Mouse (Mus musculus): ENCODE data around the gene Cd59b. TPM values are rescaled to one million over a fixed set of nuclear protein-coding genes. Genes with fewer than 3 reads are reported as not detected.

The Cd59b gene
- polyA plus RNA-seq, 1 experiment from 2014 or later = 3.0 TPM

- Histone ChIP-seq H3K4me3 (ENCODE audit: control insufficient read depth in 1 of 2, insufficient read depth in 1 of 2, low read depth in 1 of 2, low read length in 2 of 2) (no peak overlapping the region), H3K4me1 (ENCODE audit: control insufficient read depth in 2 of 2, insufficient read depth in 2 of 2, low read length in 2 of 2) (peaks cover 0 to 2% of the 10 kb centered on the region in 2 experiments; a peak in 2 of 4 replicates), H3K9me3 (ENCODE audit: control insufficient read depth, low read length) (no peaks in the 10 kb centered on the region), H3K27ac (replicated peaks in 1 of 2; ENCODE audit: control insufficient read depth in 1 of 2, insufficient read depth in 1 of 2, low read depth in 2 of 2, low read length in 2 of 2) (no peak overlapping the region), H3K27me3 (ENCODE audit: control insufficient read depth, insufficient read depth, low read length) (no peaks in the 10 kb centered on the region), H3K36me3 (ENCODE audit: control insufficient read depth, insufficient read depth, low read length) (peaks cover 73% of the 10 kb centered on the region), H3K9ac (ENCODE audit: low read length) (no peak overlapping the region), H3K4me2 (ENCODE audit: low read length) (no peak overlapping the region)
- 64% methylated on average over 5 of the region's 5 CpGs for WGBS
- ATAC-seq (ENCODE audit: insufficient number of reproducible peaks, insufficient read depth, low FRiP score, low read depth) = no peak
These were observed 25.8 kb upstream of the Cd59b start for GRCm38 (mm10) chr2:104043624-104044478.

GRCm38 (mm10) chr2:104044479-104045080 lies 25.1 kb upstream of the Cd59b start:
- Histone ChIP-seq H3K4me2 (ENCODE audit: low read length) (no peak overlapping the region), H3K9ac (ENCODE audit: low read length) (no peak overlapping the region), H3K36me3 (ENCODE audit: control insufficient read depth, insufficient read depth, low read length) (peaks cover 71% of the 10 kb centered on the region), H3K27ac (replicated peaks in 1 of 2; ENCODE audit: control insufficient read depth in 1 of 2, insufficient read depth in 1 of 2, low read depth in 2 of 2, low read length in 2 of 2) (no peak overlapping the region), H3K27me3 (ENCODE audit: control insufficient read depth, insufficient read depth, low read length) (no peaks in the 10 kb centered on the region), H3K4me1 (ENCODE audit: control insufficient read depth in 2 of 2, insufficient read depth in 2 of 2, low read length in 2 of 2) (peaks cover 0 to 2% of the 10 kb centered on the region in 2 experiments; a peak in 2 of 4 replicates), H3K4me3 (ENCODE audit: control insufficient read depth in 1 of 2, insufficient read depth in 1 of 2, low read depth in 1 of 2, low read length in 2 of 2) (no peak overlapping the region), H3K9me3 (ENCODE audit: control insufficient read depth, low read length) (no peaks in the 10 kb centered on the region)
- ATAC-seq (ENCODE audit: insufficient number of reproducible peaks, insufficient read depth, low FRiP score, low read depth) = no peak
- WGBS = 61% methylated on average over 1 of the region's 1 CpGs

- H3K9ac ChIP-seq (ENCODE audit: low read length) = no peak overlapping the region
- no peak for ATAC-seq (ENCODE audit: insufficient number of reproducible peaks, insufficient read depth, low FRiP score, low read depth)
- H3K4me2 ChIP-seq (ENCODE audit: low read length) = no peak overlapping the region
- peaks cover 58% of the 10 kb centered on the region for H3K36me3 ChIP-seq (ENCODE audit: control insufficient read depth, insufficient read depth, low read length)
- 75% methylated on average over 1 of the region's 1 CpGs for WGBS
- no peaks in the 10 kb centered on the region for H3K4me1 ChIP-seq (ENCODE audit: control insufficient read depth in 2 of 2, insufficient read depth in 2 of 2, low read length in 2 of 2)
- H3K27me3 ChIP-seq (ENCODE audit: control insufficient read depth, insufficient read depth, low read length) = no peaks in the 10 kb centered on the region
- no peak overlapping the region for H3K27ac ChIP-seq (replicated peaks in 1 of 2; ENCODE audit: control insufficient read depth in 1 of 2, insufficient read depth in 1 of 2, low read depth in 2 of 2, low read length in 2 of 2)
- H3K4me3 ChIP-seq (ENCODE audit: control insufficient read depth in 1 of 2, insufficient read depth in 1 of 2, low read depth in 1 of 2, low read length in 2 of 2) = no peak overlapping the region
- no peaks in the 10 kb centered on the region for H3K9me3 ChIP-seq (ENCODE audit: control insufficient read depth, low read length)
These were observed 11.3 kb upstream of the Cd59b start for GRCm38 (mm10) chr2:104058381-104058780.

GRCm38 (mm10) chr2:104058954-104059353 lies 10.7 kb upstream of the Cd59b start:
- no peaks in the 10 kb centered on the region for H3K27me3 ChIP-seq (ENCODE audit: control insufficient read depth, insufficient read depth, low read length)
- H3K9me3 ChIP-seq (ENCODE audit: control insufficient read depth, low read length) = no peaks in the 10 kb centered on the region
- H3K4me1 ChIP-seq (ENCODE audit: control insufficient read depth in 2 of 2, insufficient read depth in 2 of 2, low read length in 2 of 2) = no peaks in the 10 kb centered on the region
- 91% methylated on average over 4 of the region's 4 CpGs for WGBS
- H3K27ac ChIP-seq (replicated peaks in 1 of 2; ENCODE audit: control insufficient read depth in 1 of 2, insufficient read depth in 1 of 2, low read depth in 2 of 2, low read length in 2 of 2) = no peak overlapping the region
- no peak overlapping the region for H3K4me2 ChIP-seq (ENCODE audit: low read length)
- peaks cover 52% of the 10 kb centered on the region for H3K36me3 ChIP-seq (ENCODE audit: control insufficient read depth, insufficient read depth, low read length)
- H3K4me3 ChIP-seq (ENCODE audit: control insufficient read depth in 1 of 2, insufficient read depth in 1 of 2, low read depth in 1 of 2, low read length in 2 of 2) = no peak overlapping the region
- H3K9ac ChIP-seq (ENCODE audit: low read length) = no peak overlapping the region
- no peak for ATAC-seq (ENCODE audit: insufficient number of reproducible peaks, insufficient read depth, low FRiP score, low read depth)

GRCm38 (mm10) chr2:104059786-104060185 lies 9.9 kb upstream of the Cd59b start:
- Histone ChIP-seq H3K4me3 (ENCODE audit: control insufficient read depth in 1 of 2, insufficient read depth in 1 of 2, low read depth in 1 of 2, low read length in 2 of 2) (no peak overlapping the region), H3K4me2 (ENCODE audit: low read length) (no peak overlapping the region), H3K4me1 (ENCODE audit: control insufficient read depth in 2 of 2, insufficient read depth in 2 of 2, low read length in 2 of 2) (no peaks in the 10 kb centered on the region), H3K9ac (ENCODE audit: low read length) (no peak overlapping the region), H3K27ac (replicated peaks in 1 of 2; ENCODE audit: control insufficient read depth in 1 of 2, insufficient read depth in 1 of 2, low read depth in 2 of 2, low read length in 2 of 2) (no peak overlapping the region), H3K27me3 (ENCODE audit: control insufficient read depth, insufficient read depth, low read length) (no peaks in the 10 kb centered on the region), H3K9me3 (ENCODE audit: control insufficient read depth, low read length) (no peaks in the 10 kb centered on the region), H3K36me3 (ENCODE audit: control insufficient read depth, insufficient read depth, low read length) (peaks cover 44% of the 10 kb centered on the region)
- 87% methylated on average over 10 of the region's 10 CpGs for WGBS
- no peak for ATAC-seq (ENCODE audit: insufficient number of reproducible peaks, insufficient read depth, low FRiP score, low read depth)

- H3K36me3 ChIP-seq (ENCODE audit: control insufficient read depth, insufficient read depth, low read length) = peaks cover 33% of the 10 kb centered on the region
- H3K27me3 ChIP-seq (ENCODE audit: control insufficient read depth, insufficient read depth, low read length) = no peaks in the 10 kb centered on the region
- H3K9me3 ChIP-seq (ENCODE audit: control insufficient read depth, low read length) = no peaks in the 10 kb centered on the region
- H3K4me3 ChIP-seq (ENCODE audit: control insufficient read depth in 1 of 2, insufficient read depth in 1 of 2, low read depth in 1 of 2, low read length in 2 of 2) = no peak overlapping the region
- no peak overlapping the region for H3K27ac ChIP-seq (replicated peaks in 1 of 2; ENCODE audit: control insufficient read depth in 1 of 2, insufficient read depth in 1 of 2, low read depth in 2 of 2, low read length in 2 of 2)
- H3K4me2 ChIP-seq (ENCODE audit: low read length) = no peak overlapping the region
- no peaks in the 10 kb centered on the region for H3K4me1 ChIP-seq (ENCODE audit: control insufficient read depth in 2 of 2, insufficient read depth in 2 of 2, low read length in 2 of 2)
- 96% methylated on average over 6 of the region's 6 CpGs for WGBS
- no peak overlapping the region for H3K9ac ChIP-seq (ENCODE audit: low read length)
- no peak for ATAC-seq (ENCODE audit: insufficient number of reproducible peaks, insufficient read depth, low FRiP score, low read depth)
These were observed 8.7 kb upstream of the Cd59b start for GRCm38 (mm10) chr2:104060996-104061395.

GRCm38 (mm10) chr2:104062665-104063064 lies 7.0 kb upstream of the Cd59b start:
- H3K4me3 ChIP-seq (ENCODE audit: control insufficient read depth in 1 of 2, insufficient read depth in 1 of 2, low read depth in 1 of 2, low read length in 2 of 2) = no peak overlapping the region

More at GRCm38 (mm10) chr2:104062665-104063064, 7.0 kb upstream of the Cd59b start:
- Histone ChIP-seq H3K4me2 (ENCODE audit: low read length) (no peak overlapping the region), H3K36me3 (ENCODE audit: control insufficient read depth, insufficient read depth, low read length) (peaks cover 33% of the 10 kb centered on the region), H3K9ac (ENCODE audit: low read length) (no peak overlapping the region), H3K9me3 (ENCODE audit: control insufficient read depth, low read length) (no peaks in the 10 kb centered on the region), H3K27me3 (ENCODE audit: control insufficient read depth, insufficient read depth, low read length) (no peaks in the 10 kb centered on the region), H3K27ac (replicated peaks in 1 of 2; ENCODE audit: control insufficient read depth in 1 of 2, insufficient read depth in 1 of 2, low read depth in 2 of 2, low read length in 2 of 2) (no peak overlapping the region), H3K4me1 (ENCODE audit: control insufficient read depth in 2 of 2, insufficient read depth in 2 of 2, low read length in 2 of 2) (no peaks in the 10 kb centered on the region)
- ATAC-seq (ENCODE audit: insufficient number of reproducible peaks, insufficient read depth, low FRiP score, low read depth) = no peak

All from heart, embryonic 14.5 days (tissue).